Mouse (Mus musculus): ENCODE measurements around the gene Nbea. TPM values are rescaled to one million over a fixed set of nuclear protein-coding genes. Genes with fewer than 3 reads are reported as not detected.

Nbea gene
- polyA plus RNA-seq, 1 experiment from 2014 or later = 0.03 TPM

DNA sequence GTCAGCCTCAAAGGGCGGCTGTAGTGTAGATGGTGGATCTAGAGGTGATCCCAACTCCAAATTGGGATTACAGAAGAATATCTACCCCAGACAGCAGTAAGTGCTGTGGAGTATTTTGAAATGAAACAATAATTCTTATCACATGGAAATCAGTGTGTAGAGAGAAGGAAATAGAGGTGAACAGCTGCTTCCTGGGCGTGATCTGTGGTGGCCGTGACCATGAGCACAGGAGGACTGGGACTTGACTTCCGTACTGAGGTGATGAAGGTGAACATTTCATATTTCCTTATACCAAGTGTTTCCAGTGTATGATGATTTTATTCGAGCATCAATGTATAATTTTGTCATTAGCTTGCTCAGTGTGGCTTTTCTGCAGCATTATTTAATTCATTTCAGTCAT, 439.6 kb downstream of the Nbea start:
- Histone ChIP-seq H3K36me3 (ENCODE audit: inconsistent target) (no peaks in the 10 kb centered on the region), H3K4me3 (ENCODE audit: inconsistent target) (no peak overlapping the region), H3K27ac (no peak overlapping the region), H3K79me2 (ENCODE audit: inconsistent target) (no peaks in the 10 kb centered on the region)
- 28% methylated on average over 5 of the region's 5 CpGs for WGBS (ENCODE audit: missing documents)

DNA sequence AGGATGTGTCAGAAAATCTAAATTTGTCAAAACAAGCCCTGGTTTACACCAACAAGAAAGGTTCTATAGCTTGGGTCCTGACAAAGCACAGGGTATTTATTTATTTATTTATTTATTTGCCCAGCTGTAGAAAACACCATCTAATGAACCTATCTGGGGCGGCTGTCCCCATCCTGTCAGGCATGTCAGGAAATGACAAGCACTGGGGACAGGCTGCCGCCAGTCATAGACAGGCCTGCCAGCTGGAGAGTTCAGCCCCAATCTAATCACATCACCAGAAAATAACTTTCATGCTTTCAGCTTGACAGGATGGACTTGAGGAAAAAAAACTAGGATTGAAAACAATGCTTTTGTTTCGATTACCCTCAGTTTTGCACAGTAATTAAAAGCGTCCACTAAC, 440.8 kb downstream of the Nbea start:
- Histone ChIP-seq H3K79me2 (ENCODE audit: inconsistent target) (no peaks in the 10 kb centered on the region), H3K4me3 (ENCODE audit: inconsistent target) (no peak overlapping the region), H3K27ac (no peak overlapping the region), H3K36me3 (ENCODE audit: inconsistent target) (no peaks in the 10 kb centered on the region)
- WGBS (ENCODE audit: missing documents) = 98% methylated on average over 4 of the region's 4 CpGs

DNA sequence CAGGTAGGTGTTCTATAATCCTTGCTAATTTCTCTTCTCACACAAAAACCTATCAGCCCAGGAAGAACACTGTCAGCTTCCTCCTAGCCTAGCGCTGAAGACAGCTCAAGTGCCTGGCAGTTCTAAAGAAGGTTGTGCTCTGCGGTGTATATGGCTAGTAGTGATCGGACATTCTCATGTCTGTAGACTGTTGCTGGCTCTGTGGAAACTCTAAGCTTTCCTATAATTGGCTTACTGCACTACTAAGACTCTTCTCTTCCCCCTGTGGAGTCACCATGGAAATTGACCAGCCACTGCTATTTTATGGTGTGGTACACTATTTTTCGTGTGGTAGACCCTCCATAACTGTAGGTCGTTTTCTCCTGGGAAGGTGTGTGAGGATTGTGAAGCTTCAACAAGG, 441.3 kb downstream of the Nbea start:
- no peak overlapping the region for H3K27ac ChIP-seq
- H3K36me3 ChIP-seq (ENCODE audit: inconsistent target) = no peaks in the 10 kb centered on the region
- no peaks in the 10 kb centered on the region for H3K79me2 ChIP-seq (ENCODE audit: inconsistent target)
- H3K4me3 ChIP-seq (ENCODE audit: inconsistent target) = no peak overlapping the region
- 85% methylated on average over 5 of the region's 5 CpGs for WGBS (ENCODE audit: missing documents)

DNA sequence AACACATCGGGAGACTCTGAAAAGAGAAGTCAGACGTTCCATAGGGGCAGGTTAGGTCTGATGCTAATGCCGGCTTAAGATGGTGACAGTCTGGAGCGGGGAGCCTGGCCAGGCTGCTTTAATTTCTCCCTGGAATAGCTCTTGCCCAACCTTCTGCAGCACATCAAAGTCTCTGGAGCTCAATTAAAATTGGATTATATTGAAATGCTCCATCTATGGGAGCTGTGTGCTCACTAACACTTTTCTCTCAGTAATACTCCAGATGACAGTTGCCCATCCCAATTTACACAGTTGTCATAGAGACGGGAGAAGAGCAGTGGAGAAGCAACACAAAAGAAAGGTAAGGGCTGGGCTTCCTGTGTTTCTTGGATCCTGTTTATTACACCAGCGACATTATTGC, 442.1 kb downstream of the Nbea start:
- no peaks in the 10 kb centered on the region for H3K79me2 ChIP-seq (ENCODE audit: inconsistent target)
- H3K27ac ChIP-seq = no peak overlapping the region
- WGBS (ENCODE audit: missing documents) = 91% methylated on average over 6 of the region's 6 CpGs
- H3K4me3 ChIP-seq (ENCODE audit: inconsistent target) = no peak overlapping the region
- H3K36me3 ChIP-seq (ENCODE audit: inconsistent target) = no peaks in the 10 kb centered on the region

DNA sequence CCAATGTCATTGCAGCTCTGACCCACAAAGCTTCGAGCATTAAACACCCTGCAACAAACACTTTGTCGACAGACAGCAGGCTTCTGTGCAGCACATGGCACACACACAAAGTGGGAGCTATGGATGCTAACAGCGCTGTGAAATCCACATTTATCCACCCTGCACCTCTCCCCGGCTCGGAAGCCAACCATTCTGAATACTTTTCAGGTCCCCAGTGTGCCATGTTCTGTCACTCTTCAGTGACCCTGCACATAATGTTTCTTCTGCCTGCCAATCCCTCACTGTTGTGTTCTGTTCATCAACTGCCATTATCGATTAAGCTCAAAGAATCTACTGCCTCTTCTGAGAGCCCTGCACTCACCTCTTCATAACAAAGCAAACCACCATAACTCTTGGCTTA, 449.8 kb downstream of the Nbea start:
- Histone ChIP-seq H3K79me2 (ENCODE audit: inconsistent target) (no peaks in the 10 kb centered on the region), H3K36me3 (ENCODE audit: inconsistent target) (no peaks in the 10 kb centered on the region), H3K4me3 (ENCODE audit: inconsistent target) (no peak overlapping the region), H3K27ac (no peak overlapping the region)
- 97% methylated on average over 5 of the region's 6 CpGs for WGBS (ENCODE audit: missing documents)

DNA sequence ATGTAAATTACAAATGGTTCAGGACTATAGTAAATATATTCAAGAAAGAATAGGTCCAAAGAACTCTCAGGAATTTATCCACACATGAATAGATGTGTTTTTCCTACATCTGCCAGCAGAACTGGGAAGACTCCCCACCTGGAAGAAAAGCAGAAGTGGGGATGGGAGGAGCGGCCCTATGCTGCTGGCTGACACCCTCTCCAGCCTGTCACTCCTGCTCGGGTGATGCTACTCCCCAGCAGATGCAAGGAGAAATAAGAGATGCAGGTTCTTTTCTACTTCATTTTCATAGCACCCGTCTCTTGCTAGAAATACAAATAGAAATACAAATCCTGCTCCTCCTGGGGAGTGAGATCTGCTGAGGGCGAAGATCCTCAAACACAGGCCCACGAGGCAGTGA, 453.0 kb downstream of the Nbea start:
- no peak overlapping the region for H3K27ac ChIP-seq
- no peak overlapping the region for H3K4me3 ChIP-seq (ENCODE audit: inconsistent target)
- no peaks in the 10 kb centered on the region for H3K79me2 ChIP-seq (ENCODE audit: inconsistent target)
- 73% methylated on average over 5 of the region's 5 CpGs for WGBS (ENCODE audit: missing documents)
- H3K36me3 ChIP-seq (ENCODE audit: inconsistent target) = no peaks in the 10 kb centered on the region

DNA sequence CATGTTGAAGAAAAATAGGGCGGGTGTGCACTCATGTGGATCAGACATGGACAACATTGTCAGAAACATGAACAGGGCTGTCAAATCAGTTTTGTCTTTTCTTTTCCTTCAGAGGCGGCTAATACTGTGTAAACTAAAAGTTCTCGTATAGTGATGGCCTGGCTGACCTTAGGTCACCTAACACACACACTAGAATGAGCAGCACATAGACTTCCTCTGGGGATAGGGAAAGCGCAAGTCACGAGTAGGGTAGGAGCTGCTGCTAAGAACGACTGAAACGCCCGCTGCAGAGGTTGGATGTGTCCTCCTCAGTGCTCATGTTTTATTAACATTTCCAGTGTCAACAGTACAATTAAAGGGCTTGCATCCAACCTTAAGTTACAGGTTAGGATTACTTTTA, 453.4 kb downstream of the Nbea start:
- WGBS (ENCODE audit: missing documents) = 83% methylated on average over 8 of the region's 8 CpGs
- Histone ChIP-seq H3K79me2 (ENCODE audit: inconsistent target) (no peaks in the 10 kb centered on the region), H3K36me3 (ENCODE audit: inconsistent target) (no peaks in the 10 kb centered on the region)

DNA sequence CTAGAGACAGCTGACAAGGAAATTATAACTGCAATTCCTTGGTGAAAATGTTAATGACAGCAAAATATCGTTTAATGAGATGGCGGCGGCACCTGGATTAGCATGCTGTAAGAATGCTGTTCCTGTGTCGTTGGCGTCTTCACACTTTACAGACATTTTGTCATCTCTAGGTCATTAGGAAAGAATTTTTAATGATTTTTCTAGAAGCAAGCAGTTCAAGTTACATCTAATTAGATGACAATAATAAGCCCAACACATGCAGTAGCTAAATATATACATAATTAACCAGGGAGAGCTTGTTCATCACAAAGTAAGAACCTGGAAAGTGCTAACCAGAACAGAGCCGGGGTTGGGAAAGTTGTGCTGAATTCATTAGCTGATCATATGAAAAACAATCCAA, 469.2 kb downstream of the Nbea start:
- Histone ChIP-seq H3K27ac (no peak overlapping the region), H3K4me3 (ENCODE audit: inconsistent target) (no peak overlapping the region), H3K79me2 (ENCODE audit: inconsistent target) (no peaks in the 10 kb centered on the region), H3K36me3 (ENCODE audit: inconsistent target) (no peaks in the 10 kb centered on the region)
- 94% methylated on average over 6 of the region's 6 CpGs for WGBS (ENCODE audit: missing documents)

More for the DNA sequence above, 453.4 kb downstream of the Nbea start:
- Histone ChIP-seq H3K27ac (no peak overlapping the region), H3K4me3 (ENCODE audit: inconsistent target) (no peak overlapping the region)

DNA sequence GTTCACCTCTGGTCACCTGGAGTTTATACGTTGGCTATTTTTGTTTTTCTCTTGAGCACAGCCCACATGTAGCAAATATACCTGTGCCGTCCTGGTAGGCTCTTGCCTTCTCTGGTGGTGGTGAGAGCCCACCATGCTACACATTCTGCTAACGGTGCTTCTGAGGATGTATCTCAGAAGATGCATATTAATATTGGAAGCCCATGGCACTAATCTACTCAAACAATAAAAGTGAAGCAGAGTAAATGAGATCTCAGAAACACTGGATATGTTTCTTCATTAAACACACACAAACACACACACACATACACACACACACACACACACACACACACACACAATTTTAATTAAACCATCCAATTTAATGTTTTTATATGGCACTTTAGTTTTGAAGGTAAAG, 469.6 kb downstream of the Nbea start:
- 93% methylated on average over 3 of the region's 3 CpGs for WGBS (ENCODE audit: missing documents)
- no peaks in the 10 kb centered on the region for H3K79me2 ChIP-seq (ENCODE audit: inconsistent target)
- H3K4me3 ChIP-seq (ENCODE audit: inconsistent target) = no peak overlapping the region
- no peak overlapping the region for H3K27ac ChIP-seq
- H3K36me3 ChIP-seq (ENCODE audit: inconsistent target) = no peaks in the 10 kb centered on the region

DNA sequence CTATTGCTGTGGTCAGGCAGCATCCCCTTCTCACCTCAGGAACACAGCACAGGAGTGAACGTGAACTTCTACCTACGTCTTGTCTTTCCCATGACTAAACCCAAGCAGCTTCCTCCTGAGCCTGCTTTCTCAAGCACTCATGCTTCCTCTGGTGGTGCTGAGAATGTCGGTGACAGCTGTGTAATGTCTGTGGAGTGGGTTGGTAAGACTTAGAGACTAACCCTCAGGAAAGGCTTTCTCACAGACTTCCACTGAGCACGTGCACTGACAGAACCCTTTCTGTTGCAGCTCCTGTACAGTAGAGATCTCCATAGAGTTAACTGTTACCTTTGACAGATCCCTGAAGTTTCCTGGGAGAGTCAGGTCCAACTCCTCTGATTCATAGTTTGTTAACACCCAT, 473.2 kb downstream of the Nbea start:
- H3K27ac ChIP-seq = no peak overlapping the region
- no peaks in the 10 kb centered on the region for H3K79me2 ChIP-seq (ENCODE audit: inconsistent target)
- H3K36me3 ChIP-seq (ENCODE audit: inconsistent target) = no peaks in the 10 kb centered on the region
- H3K4me3 ChIP-seq (ENCODE audit: inconsistent target) = no peak overlapping the region
- 91% methylated on average over 4 of the region's 4 CpGs for WGBS (ENCODE audit: missing documents)

DNA sequence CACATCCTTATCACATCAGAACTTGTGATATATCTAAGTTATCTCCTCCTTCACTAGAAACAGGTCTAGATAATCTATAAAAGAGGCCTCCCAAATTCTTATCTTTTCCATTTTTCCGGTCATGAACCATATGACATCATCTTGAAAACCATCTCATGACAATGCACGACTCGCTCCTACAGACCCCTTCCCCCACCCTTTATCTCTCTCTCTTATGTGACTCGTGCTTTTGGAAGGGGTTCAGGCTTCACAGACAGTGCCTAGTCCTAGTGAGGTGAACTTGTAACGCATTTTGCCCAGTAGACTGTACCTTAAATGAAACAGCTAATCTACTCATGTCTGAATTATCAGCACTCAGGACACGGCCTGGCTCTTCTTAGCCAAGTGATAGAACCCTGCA, 481.9 kb downstream of the Nbea start:
- H3K79me2 ChIP-seq (ENCODE audit: inconsistent target) = no peaks in the 10 kb centered on the region
- no peak overlapping the region for H3K27ac ChIP-seq
- WGBS (ENCODE audit: missing documents) = 96% methylated on average over 6 of the region's 6 CpGs
- H3K4me3 ChIP-seq (ENCODE audit: inconsistent target) = no peak overlapping the region
- H3K36me3 ChIP-seq (ENCODE audit: inconsistent target) = no peaks in the 10 kb centered on the region

DNA sequence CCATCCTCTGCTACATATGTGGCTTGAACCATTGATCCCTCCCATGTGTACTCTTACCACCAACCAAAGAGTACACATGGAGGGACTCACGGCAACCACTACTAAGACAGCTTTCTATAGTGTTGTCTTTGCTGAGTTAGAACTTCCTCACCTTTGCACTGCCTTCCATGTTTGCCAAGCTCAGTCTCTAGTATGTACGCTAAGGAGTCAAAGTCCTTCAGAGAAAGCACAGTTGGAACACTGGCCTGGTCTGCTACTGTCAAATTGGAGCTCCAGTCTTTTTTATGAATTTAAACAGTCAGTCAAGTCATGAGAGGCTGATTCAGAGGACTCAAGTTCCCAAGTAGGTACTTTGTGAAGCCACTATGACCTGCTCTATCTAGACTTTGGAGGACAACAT, 486.3 kb downstream of the Nbea start:
- 84% methylated on average over 2 of the region's 2 CpGs for WGBS (ENCODE audit: missing documents)
- no peaks in the 10 kb centered on the region for H3K36me3 ChIP-seq (ENCODE audit: inconsistent target)
- no peaks in the 10 kb centered on the region for H3K79me2 ChIP-seq (ENCODE audit: inconsistent target)
- H3K27ac ChIP-seq = no peak overlapping the region
- H3K4me3 ChIP-seq (ENCODE audit: inconsistent target) = no peak overlapping the region

DNA sequence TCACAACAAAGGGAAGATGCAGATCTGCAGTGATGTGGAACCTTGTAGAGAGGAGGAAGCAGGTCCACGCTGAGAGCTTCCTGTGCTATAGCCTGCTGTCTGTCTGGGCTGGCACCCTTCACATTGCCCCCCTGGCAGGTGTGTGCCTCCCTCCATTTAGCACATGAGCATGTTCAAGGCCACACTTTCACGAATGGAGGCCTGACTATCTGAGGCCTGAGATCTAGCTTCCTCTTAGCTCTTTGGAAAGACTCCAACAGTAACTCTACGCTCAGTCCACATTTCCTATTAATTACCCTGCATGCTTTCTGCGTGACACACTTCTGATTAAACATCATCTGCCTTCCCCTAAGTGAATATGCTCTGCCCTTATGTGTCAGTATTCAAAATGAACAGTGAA, 490.4 kb downstream of the Nbea start:
- WGBS (ENCODE audit: missing documents) = 27% methylated on average over 4 of the region's 4 CpGs
- Histone ChIP-seq H3K79me2 (ENCODE audit: inconsistent target) (no peaks in the 10 kb centered on the region), H3K4me3 (ENCODE audit: inconsistent target) (no peak overlapping the region), H3K27ac (no peak overlapping the region), H3K36me3 (ENCODE audit: inconsistent target) (no peaks in the 10 kb centered on the region)

DNA sequence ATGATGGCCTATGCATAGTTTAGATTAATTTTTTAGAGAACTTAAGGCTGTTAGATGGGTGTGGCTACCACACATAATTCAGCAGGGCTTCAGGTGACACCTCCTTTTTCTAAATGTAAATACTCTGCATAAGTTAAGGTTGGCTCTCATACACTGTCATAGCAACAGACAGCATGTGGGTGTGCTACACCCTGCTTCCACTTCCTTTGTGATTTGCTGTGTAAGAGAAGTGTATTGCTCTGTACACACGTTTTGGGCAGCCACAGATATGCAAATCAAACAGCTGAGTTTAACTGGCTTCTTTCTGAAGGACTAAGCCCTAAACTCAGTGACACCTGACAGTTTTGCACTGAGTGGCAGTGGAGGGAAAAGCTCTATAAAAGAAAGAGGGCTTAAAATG, 495.4 kb downstream of the Nbea start:
- no peaks in the 10 kb centered on the region for H3K79me2 ChIP-seq (ENCODE audit: inconsistent target)
- 17% methylated on average over 1 of the region's 1 CpGs for WGBS (ENCODE audit: missing documents)
- no peaks in the 10 kb centered on the region for H3K36me3 ChIP-seq (ENCODE audit: inconsistent target)
- H3K4me3 ChIP-seq (ENCODE audit: inconsistent target) = no peak overlapping the region
- H3K27ac ChIP-seq = no peak overlapping the region

DNA sequence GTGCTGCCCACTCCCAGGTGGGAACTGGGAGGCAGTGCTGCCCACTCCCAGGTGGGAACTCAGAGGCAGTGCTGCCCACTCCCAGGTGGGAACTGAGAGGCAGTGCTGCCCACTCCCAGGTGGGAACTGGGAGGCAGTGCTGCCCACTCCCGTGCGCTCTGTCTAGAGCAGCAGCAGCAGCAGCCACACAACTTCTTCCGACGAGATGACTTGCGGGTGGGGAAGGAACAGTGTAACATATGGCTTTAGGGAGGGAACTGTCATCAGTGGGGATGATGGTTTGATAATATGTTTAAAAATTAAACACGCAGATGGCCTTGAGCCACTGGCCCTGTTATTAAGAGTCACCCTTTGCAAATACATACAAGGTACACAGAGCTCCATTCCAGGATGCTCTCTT, 496.5 kb downstream of the Nbea start:
- Histone ChIP-seq H3K79me2 (ENCODE audit: inconsistent target) (no peaks in the 10 kb centered on the region), H3K4me3 (ENCODE audit: inconsistent target) (no peak overlapping the region), H3K36me3 (ENCODE audit: inconsistent target) (no peaks in the 10 kb centered on the region), H3K27ac (no peak overlapping the region)
- WGBS (ENCODE audit: missing documents) = 91% methylated on average over 6 of the region's 6 CpGs

DNA sequence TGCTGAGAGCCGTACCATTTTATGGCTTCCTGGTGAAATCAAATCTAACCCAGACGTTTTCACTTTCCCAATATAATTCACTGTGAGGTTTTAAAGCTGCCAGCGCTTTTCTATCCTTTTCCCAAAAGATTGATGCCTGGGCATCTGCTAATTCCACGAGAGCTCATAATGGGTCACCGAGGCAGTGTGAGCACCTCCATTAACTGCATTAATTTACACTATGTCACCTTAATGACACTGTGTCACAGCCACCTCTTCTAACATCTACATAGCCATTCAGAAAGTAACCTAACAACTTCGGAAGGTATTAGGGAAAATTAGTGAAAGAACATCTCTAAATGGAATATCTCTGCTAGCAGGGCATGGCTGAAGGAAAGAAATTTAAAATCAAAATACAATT, 497.9 kb downstream of the Nbea start:
- WGBS (ENCODE audit: missing documents) = 94% methylated on average over 6 of the region's 6 CpGs
- Histone ChIP-seq H3K27ac (no peak overlapping the region), H3K36me3 (ENCODE audit: inconsistent target) (no peaks in the 10 kb centered on the region), H3K4me3 (ENCODE audit: inconsistent target) (no peak overlapping the region), H3K79me2 (ENCODE audit: inconsistent target) (no peaks in the 10 kb centered on the region)

Data from macrophage (primary cell).